Mouse (Mus musculus): ENCODE data around the gene Bmp4.

- TF ChIP-seq CTCF (IDR thresholded peaks at IDR 0.05; ENCODE audit: low read depth, low read length) (no peak), POLR2A (IDR thresholded peaks at IDR 0.05; ENCODE audit: borderline replicate concordance, low read depth, low read length) (no peak)
Observed at GRCm38 (mm10) chr14:46390249-46390775, at the start of gene Bmp4.

Measured in bone marrow macrophage, adult 2 months (primary cell).